Mouse (Mus musculus) frontal cortex, postnatal 36 days (tissue): ENCODE results near the gene Grm1.

ENCODE experiments used
- DNase-seq, 2 experiments: peaks; one replicate each; pipeline ENCODE4 v3.0.0; 2022; ENCODE audit warnings: low spot score in 2 of 2

Grm1 gene

DNA sequence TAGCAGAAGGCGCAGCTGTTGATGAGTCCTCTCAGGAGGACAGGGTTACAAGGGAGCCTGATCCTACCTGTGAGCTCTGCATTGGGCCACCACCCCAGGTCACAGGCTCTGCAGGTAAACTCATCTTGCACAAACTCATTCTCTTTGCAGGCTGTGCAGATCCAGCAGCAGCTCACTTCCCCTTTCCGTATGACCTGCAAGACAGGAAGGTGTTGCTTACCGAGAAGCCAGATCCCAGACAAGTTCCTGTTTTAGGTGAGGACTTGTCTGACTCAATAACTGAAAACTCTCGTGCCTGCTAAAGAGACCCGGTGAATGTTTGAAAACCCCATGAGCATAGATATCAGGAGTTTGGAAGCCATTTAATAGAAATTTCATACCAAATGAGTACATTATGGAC lies 349.1 kb downstream of the Grm1 start:
- no peak for DNase-seq

DNA sequence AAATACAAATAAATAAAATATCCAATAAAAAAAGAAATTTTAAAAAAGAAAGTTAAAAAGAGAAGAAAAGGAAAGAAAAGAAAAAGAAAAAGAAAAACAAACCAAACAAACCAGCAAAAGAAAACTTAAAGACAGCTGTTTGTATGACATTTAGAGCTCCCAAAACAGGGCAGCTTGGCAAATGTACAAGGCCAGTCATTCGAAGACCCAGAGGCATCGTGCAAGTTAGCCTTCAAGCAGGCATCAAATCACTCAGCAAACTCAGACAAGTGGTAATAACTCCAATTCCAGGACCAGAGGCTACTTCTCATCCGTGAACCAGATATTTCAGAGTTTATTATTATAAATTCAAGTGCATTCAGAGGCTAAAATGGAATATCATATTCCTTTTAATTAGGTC lies 355.7 kb downstream of the Grm1 start:
- DNase-seq = no peak

DNA sequence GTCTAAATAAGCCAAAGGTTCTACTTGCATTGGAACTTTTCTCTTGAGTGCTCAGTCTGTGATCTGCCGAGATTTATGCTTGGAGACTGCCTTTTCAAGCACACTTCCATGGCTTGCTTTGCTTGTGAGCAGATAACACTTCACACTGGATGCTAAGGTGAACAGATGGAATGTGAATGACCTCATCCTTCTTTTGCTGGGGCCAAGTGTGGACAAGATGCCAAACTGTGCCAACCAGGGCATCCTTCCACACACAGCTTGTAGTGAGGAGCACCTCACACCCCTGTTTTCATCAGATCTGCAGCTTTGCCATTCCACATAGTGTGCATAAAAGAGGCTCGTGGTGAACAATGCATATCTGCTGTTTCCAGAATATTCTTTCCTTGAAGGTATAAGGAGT lies 371.3 kb downstream of the Grm1 start:
- DNase-seq = no peak

DNA sequence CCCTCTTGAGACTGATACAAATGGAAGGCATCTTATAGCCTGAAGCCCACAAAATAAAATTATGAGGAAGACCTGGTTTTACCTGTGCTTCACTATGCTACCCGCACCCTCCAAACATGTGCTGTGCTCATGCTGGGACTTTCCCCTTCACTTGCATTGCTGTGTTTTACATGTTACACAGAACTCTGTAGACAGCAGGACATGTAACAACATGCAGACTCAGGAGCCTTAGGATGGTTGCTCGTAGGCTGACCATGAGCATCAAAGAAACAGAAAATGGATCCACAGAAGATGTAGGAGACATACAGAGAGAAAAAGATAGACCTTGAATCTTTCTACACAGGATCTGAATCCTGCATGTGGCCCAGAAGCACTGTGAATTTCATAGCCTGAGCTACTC lies 371.8 kb downstream of the Grm1 start:
- DNase-seq = no peak

DNA sequence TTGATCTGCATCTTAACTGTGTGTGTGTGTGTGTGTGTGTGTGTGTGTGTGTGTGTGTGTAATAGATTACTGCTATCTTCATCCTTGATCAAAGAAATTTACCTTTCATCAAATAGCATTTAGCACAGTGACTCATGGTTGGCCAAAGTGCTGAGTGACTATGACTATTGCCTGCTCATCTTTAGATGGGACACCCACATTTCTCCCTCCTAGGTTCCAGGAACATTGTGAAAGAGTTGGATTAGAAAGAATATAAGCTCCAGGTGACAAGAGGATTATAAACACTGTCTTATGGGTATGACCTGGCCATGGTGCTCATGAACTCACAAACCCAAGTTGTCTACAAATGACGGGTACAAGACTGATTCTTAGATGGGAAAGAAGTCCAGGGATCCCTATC lies 374.1 kb downstream of the Grm1 start:
- DNase-seq = no peak

DNA sequence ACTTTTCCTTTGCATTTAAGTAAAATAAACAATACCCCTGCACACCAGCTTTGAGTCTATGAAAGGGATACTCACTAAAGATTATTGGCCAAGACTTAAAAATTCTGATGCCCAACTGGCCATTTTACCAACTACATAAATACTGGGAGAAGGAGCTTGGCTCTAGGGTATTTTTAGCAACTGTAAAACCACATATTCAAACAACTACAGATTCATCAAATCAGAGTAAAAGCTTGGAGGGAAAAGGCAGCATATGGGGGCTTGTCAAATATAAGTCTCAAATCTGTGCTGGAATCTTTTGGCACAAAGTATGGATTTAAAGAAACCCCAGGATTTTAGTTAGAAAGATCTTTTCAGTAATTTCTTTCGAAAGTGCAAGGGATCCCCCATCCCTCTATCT lies 380.8 kb downstream of the Grm1 start:
- no peak for DNase-seq

DNA sequence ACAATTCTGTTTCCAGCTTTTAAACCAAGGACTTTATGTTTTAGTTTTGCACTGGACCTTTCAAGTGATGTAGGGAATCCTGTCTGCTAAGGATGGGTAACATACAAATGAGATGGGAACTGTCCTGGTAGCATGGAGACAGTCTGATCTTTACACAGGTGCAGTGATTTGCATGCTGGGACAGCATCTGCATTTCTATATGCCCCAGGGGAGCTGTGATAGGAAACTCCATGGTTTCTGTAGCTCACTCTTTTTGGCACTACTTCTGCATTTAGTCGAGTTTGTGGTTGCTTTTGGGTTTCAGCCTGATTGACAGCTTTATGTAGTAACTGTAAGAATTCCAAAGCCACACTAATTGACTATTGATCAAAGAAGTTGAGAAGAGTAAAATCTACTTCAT lies 381.3 kb downstream of the Grm1 start:
- no peak for DNase-seq

DNA sequence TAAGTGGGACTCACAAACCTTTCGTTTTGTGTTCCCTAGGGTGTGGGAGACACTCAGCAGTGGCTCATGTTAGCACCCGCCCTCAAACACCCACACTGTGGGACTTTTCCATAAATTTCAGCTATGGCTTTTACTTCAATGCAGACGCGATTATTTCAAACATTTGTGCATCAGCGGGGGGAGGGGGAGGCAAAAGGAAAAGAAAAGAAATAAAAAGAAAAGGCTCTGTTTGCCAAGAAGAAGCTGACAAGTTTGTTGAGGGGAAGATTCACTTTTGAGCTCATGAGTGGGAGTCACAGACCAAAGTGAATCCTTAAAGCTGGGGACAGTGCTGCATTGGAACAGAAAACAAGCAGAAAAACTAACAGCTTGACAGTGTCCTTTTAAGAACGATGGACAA lies 384.7 kb downstream of the Grm1 start:
- peak in 1 of 2 experiments; percentile 55 for DNase-seq

DNA sequence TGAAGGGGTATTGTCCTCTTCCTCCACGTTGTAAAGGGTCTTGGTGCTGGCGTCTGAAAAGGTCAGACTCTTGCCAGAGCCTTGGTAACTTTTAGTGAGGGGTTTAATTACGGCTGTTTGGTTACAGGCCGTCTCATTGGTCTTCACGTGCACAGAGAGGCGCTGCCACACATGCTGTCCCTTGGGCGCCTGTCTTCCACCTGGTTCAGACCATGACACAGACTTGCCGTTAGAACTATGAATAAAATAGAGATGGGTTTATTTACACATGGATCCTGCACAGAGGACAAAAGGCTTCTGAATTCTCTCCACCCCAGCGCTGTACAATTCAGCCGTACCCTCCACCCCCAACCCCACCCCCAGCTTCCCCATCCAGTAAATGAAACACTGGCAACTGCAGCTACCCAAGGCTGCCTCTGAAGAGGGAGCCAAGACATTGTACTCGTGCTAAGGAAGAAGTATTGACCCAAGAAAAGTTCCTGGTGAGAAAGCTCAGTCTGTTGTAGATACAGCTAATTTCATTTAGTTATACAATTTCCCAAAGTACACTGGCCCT lies 392.4 kb downstream of the Grm1 start:
- no peak for DNase-seq

DNA sequence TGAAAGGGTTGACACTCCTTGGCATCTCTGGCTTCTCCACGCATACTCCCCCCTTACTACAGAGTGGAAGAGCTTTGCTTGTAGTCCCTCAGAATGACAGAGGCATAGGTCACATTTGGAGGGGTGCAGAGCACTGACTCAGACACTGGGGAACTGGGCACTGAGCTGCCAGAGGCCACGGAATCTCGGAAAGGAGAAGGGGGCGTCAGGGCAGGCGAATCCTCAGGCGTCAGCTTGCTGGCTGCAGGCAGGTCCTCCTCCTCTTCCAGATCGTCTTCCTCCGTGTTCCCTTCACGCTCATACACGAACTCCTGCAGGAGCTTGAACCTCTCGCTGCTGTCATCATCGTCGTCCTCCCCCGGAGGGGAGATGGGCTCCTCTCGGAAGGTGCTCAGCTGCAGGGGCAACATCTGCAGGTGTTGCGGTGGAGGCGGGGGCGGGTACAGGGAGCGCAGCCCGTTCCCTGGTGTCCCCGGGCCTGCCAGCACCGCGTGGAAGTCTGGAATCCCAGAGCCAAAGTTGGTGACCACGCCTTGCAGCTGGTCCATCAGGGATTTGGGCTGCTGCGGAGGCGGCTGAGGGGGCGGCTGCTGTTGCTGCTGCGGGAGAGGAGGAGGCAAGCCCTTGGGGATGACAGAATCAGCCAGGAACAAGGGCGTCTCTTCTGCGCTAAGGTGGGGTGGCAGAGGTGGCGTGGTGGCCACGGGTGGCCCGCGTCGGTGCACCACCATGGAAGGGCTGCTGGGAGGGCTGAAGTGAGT lies 393.1 kb downstream of the Grm1 start:
- peak; percentile 54 to 64 for DNase-seq

DNA sequence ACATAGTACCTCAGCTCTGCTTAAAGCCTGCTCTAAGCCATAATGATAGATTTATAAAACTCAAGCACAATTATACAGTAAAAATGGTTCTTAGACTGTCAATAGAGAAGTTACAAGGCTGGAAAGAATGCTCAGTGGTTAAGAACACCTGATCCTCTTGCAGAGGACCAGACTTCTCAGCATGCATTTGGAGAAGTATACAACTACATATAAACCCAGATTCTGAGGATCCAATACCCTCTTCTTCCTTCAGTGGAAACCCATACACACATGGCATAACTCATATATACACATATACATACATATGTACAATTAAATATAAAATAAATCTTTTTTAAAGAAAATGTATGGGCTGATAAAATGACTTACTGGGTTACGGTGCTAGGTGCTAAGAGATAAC lies 401.1 kb downstream of the Grm1 start, which contains the start of gene Gm10944:
TSS of gene Gm10944 (plus strand) at position 301 of the 400 bp plus-strand sequence.
- no peak for DNase-seq

DNA sequence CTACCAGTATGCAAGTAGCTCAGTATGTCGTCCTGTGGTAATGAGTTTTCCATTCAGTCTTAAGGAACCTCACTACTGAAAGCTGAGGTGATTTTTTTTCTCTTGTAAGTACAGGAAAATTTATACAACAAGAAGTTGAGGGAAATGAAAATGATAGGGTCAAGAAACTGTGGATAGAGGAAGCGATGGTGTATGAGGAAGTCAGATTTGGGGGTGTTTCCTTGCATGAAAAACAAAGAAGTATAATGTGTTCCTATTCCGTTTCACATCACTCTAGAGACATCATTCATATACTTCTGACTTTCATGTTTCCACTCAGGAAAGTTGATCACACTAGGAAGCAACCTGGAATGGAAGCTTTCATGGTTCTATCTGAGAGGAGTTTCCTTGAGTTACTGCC lies 422.2 kb downstream of the Grm1 start:
- DNase-seq = no peak

DNA sequence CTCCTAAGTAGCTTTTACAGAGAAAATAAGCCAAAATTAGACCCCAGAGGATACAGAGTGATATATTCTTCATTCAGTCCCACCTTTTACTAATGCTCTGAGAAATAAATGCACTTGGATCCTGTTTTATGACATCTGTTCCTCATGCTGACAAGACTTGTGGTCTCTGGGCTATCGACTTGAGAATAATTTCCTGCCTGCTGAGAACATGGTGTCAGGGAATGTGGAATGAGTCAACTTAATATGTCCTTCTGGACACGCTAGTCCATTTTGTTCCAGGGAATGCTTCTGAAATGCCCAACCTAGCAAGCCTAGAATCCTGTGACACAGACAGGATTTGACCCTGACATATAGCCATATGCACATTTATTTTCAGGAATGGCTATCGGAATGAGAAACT lies 423.0 kb downstream of the Grm1 start:
- DNase-seq = no peak

DNA sequence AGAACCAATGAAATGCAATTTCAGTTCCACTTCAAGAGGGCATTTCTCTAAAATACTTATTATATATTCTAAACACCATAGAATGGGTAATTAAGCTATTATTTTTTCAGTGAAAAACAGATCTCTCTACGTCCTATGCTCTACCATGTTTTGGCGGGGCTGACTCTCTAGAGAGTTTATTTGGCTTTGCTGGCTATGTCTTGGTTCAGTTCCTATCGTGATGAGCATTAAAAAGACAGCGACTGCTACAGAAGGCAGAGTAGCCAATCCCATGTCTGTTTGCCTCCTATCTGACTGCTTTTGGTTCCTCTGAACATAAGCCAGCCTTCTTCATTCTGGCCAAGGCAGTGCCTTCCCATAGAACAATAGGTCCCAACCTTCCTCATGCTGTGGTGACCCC lies 425.5 kb downstream of the Grm1 start:
- DNase-seq = no peak

DNA sequence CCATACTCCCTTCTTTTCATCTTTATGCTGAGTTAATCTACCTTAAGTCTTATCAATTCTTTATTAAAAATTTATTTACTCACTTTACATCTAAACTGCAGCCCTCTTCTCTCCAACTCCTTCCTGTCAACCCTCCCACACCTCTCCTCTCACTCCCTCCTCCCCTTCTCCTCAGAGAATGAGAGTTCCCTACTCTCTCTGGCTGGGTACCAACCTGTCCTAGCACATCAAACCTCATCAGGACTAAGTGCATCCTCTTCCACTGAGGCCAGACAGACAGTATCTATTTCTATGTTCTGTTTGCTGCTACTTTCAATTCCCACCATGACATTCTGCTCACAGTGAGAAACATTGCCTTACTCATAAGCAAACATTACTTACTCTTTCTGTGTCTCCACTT lies 426.2 kb downstream of the Grm1 start:
- no peak for DNase-seq
